Mouse (Mus musculus) forebrain, embryonic 14.5 days (tissue): Measurements from ENCODE around the gene Fzd4. TPM values are rescaled to one million over a fixed set of nuclear protein-coding genes. Genes with fewer than 3 reads are reported as not detected.

Experiments
- ATAC-seq: fragments of 200-750 bp; cut with Nextera tagmentation; 2 replicates; pipeline ENCODE4 v1.8.0; 2017; ENCODE audit warnings: mild to moderate bottlenecking, moderate library complexity
- DNase-seq: peaks from one replicate; pipeline ENCODE4 v3.0.0-alpha.2; 2015; ENCODE audit warnings: low spot score
- H3K27ac ChIP-seq: fragments of 300-500 bp; sonication (generic); 2 replicates; pipeline ENCODE4 v1.5.1; 2014; ENCODE audit warnings: low read depth, mild to moderate bottlenecking, control low read depth, low read length, moderate library complexity
- H3K27me3 ChIP-seq: fragments of 300-500 bp; sonication (generic); replicated peaks from 2 replicates; pipeline ENCODE4 v1.6.1; 2014; ENCODE audit warnings: low read length, control low read depth, mixed read lengths; ENCODE audit not compliant: control insufficient read depth, insufficient read depth
- H3K36me3 ChIP-seq: fragments of 300-500 bp; sonication (generic); 2 replicates; pipeline ENCODE4 v1.6.1; 2014; ENCODE audit warnings: low read length, control low read depth; ENCODE audit not compliant: control insufficient read depth, insufficient read depth
- H3K4me1 ChIP-seq: fragments of 300-500 bp; sonication (generic); 2 replicates; pipeline ENCODE4 v1.6.1; 2014; ENCODE audit warnings: antibody characterized with exemption, low read length, control low read depth; ENCODE audit not compliant: control insufficient read depth, insufficient read depth
- H3K4me2 ChIP-seq: fragments of 300-500 bp; sonication (generic); 2 replicates; pipeline ENCODE4 v1.6.1; 2014; ENCODE audit warnings: mild to moderate bottlenecking, control low read depth, low read length
- H3K4me3 ChIP-seq: fragments of 300-500 bp; sonication (generic); 2 replicates; pipeline ENCODE4 v1.5.1; 2014; ENCODE audit warnings: low read depth, low read length, control low read depth
- H3K9ac ChIP-seq: fragments of 300-500 bp; sonication (generic); 2 replicates; pipeline ENCODE4 v1.6.1; 2014; ENCODE audit warnings: mild to moderate bottlenecking, low read length, control low read depth, moderate library complexity
- H3K9me3 ChIP-seq: fragments of 300-500 bp; sonication (generic); replicated peaks from 2 replicates; pipeline ENCODE4 v1.6.1; 2016; ENCODE audit warnings: low read length, control low read depth, mixed read lengths; ENCODE audit not compliant: control insufficient read depth
- WGBS: fragments of 180-500 bp; shearing (Covaris S2); extraction: QIAGEN DNeasy Blood & Tissue Kit; methylation state at CpG from one replicate; pipeline ENCODE4 v1.1.7; 2014; 5-methylcytosine and 5-hydroxymethylcytosine counted together
- polyA plus RNA-seq: library from polyadenylated mRNA; unstranded; fragments of >200 nt; fragmentation: Nextera tagmentation; extraction: Ambion mirVana; gene quantifications from 2 replicates; pipeline ENCODE4 v1.2.1, GENCODE M21; 2014

Gene Fzd4
- polyA plus RNA-seq, 1 experiment from 2014 or later: 1.6 TPM

DNA sequence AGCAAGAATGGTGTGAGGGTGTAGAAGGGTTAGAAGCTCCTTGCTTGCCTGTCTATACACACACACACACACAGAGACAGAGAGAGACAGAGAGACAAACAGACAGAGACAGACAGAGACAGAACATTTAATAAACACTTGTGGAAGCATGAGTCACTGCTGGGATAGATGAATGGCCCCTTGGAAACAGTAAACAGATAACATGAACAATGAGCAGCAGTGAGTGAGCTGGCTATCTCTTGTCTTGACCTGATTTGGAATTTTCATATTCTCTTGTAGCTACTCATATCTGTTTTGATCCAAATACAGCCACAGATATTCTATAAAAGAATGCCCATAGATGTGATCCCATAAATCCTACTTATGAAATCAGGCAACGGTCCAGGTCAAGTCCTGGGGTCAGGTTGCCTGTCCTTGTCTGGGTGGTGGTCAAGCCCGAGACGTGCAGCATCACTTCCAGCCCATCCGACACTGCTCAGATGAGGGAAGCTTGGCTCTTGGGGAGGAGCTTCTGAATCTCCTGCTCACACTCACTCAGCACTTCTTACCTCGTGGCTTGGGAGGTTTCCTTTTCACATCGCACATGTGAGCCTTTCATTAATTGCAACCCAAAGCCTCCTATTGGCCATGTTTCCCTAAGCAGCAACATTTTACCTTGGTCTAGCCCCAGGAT is 32.4 kb upstream of the Fzd4 start:
- no peak for ATAC-seq
- no peak for DNase-seq
- WGBS: 85% methylated on average over 6 of the region's 6 CpGs
- H3K9me3 ChIP-seq: no peaks in the 10 kb centered on the region
- no peak overlapping the region for H3K4me2 ChIP-seq
- H3K4me3 ChIP-seq: no peak overlapping the region
- no peak overlapping the region for H3K9ac ChIP-seq
- no peaks in the 10 kb centered on the region for H3K27me3 ChIP-seq
- H3K36me3 ChIP-seq: no peaks in the 10 kb centered on the region
- H3K4me1 ChIP-seq: no peaks in the 10 kb centered on the region
- no peak overlapping the region for H3K27ac ChIP-seq

DNA sequence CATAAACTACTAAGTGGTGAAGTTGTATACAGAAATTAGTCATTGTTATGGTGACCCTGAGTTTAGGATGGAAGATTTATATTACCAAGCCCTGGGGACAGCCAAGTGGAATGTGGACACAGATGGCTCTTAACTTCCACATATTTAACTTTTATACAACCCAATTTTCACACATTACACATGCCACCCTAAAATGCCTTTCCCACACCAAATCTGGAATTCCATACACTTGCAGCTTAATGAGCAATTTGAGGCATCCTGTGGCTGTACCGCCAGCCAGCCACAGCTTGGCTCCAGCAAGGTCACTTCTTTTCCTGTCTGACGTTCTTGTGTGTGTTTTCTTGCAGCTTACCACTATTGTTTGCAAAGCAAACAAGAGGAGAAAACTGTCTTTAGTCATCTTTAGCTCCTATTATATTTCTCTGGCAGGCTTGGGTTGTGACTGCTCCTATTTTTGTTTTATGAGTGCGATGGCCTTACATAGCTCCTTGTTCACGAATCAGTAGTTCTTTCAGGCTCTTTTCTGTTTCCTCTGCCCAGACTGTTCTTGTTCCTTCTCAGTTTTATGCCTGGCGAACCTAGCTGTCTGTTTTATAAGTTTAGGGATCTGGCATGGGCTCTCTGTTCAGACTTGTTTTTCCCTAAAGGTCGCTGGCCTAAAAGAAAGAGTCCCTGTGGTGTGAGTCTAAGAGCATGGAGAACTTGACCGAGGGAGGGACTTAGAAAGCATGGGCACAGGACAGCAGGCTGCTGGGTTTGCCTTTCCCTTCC is 23.0 kb upstream of the Fzd4 start:
- no peak for DNase-seq
- no peak for ATAC-seq

DNA sequence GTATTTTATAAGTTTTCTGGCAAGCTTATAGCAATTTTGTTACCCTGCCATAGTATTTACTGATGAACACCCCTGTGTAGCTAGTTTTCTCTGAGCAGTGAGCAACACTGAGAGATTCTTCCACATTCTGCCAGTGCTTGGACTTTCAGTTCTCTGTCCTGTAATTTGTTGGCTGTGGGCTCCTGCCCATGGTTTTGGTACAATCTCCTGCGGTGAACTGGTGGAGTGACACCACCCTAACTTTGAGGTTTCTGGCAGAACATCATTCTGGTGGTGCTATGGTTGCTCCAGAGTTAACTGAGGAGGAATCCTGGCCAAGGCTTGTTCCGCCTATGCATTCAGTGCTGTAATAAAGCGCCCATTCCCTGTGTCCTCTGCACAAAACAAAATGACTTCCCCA is 21.3 kb upstream of the Fzd4 start:
- H3K27me3 ChIP-seq: no peaks in the 10 kb centered on the region
- no peak overlapping the region for H3K4me2 ChIP-seq
- H3K36me3 ChIP-seq: no peaks in the 10 kb centered on the region
- H3K9me3 ChIP-seq: no peaks in the 10 kb centered on the region
- H3K4me3 ChIP-seq: no peak overlapping the region
- no peak overlapping the region for H3K9ac ChIP-seq
- 93% methylated on average over 3 of the region's 3 CpGs for WGBS
- no peak overlapping the region for H3K27ac ChIP-seq
- H3K4me1 ChIP-seq: no peaks in the 10 kb centered on the region
- ATAC-seq (no peak), DNase-seq (no peak)

More for the DNA sequence above, 23.0 kb upstream of the Fzd4 start:
- Histone ChIP-seq H3K9ac (no peak overlapping the region), H3K27ac (no peak overlapping the region), H3K4me2 (no peak overlapping the region), H3K4me1 (no peaks in the 10 kb centered on the region), H3K36me3 (no peaks in the 10 kb centered on the region), H3K9me3 (no peaks in the 10 kb centered on the region), H3K4me3 (no peak overlapping the region), H3K27me3 (no peaks in the 10 kb centered on the region)
- WGBS: 42% methylated on average over 7 of the region's 7 CpGs

DNA sequence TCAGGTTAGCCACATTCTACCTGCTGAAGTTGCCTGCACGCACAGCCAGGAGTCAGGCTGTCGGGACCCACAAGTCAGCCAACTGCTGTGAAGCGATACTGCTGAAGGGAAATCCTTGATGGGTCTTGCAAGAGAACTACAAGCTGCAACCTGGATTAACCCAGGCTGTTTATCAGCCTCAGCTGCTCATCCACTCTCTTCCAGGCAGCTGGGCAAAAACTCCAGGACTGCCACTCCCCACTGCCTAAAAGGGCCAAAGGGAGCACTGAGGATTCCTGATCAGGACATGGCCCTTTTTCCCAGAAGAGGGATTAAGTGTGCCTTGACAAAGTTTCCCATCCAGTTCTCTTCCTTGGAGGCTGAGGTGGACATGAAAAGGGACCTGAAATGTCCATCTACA is 15.2 kb upstream of the Fzd4 start:
- DNase-seq (no peak), ATAC-seq (no peak)
- no peaks in the 10 kb centered on the region for H3K4me1 ChIP-seq
- no peak overlapping the region for H3K27ac ChIP-seq
- H3K4me2 ChIP-seq: no peak overlapping the region
- H3K9ac ChIP-seq: no peak overlapping the region
- no peaks in the 10 kb centered on the region for H3K27me3 ChIP-seq
- no peaks in the 10 kb centered on the region for H3K36me3 ChIP-seq
- no peaks in the 10 kb centered on the region for H3K9me3 ChIP-seq
- no peak overlapping the region for H3K4me3 ChIP-seq
- 85% methylated on average over 3 of the region's 3 CpGs for WGBS

DNA sequence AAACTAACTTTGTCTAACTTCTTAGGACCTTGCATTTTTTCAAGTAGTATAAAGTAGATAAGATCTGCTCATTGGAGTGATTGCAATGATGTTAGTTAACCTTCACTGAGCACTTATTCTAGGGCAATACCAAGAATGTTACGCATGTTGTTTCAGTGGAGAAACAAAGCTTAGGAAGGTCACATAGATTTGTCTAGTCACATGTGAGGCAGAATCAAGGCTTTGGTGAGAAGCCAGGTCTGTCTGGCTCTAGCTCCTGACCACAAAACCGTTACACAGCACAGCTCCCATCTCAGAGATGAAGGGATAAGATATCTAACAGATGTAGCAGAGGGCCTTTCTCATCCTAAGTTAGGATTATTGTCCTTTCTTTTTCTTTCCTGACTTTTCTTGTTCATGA is 13.5 kb upstream of the Fzd4 start:
- no peak overlapping the region for H3K4me3 ChIP-seq
- no peaks in the 10 kb centered on the region for H3K36me3 ChIP-seq
- no peak for DNase-seq
- H3K27me3 ChIP-seq: no peaks in the 10 kb centered on the region
- H3K4me1 ChIP-seq: no peaks in the 10 kb centered on the region
- no peak overlapping the region for H3K4me2 ChIP-seq
- H3K9me3 ChIP-seq: no peaks in the 10 kb centered on the region
- H3K9ac ChIP-seq: no peak overlapping the region
- no peak overlapping the region for H3K27ac ChIP-seq
- 85% methylated on average over 2 of the region's 2 CpGs for WGBS
- no peak for ATAC-seq

DNA sequence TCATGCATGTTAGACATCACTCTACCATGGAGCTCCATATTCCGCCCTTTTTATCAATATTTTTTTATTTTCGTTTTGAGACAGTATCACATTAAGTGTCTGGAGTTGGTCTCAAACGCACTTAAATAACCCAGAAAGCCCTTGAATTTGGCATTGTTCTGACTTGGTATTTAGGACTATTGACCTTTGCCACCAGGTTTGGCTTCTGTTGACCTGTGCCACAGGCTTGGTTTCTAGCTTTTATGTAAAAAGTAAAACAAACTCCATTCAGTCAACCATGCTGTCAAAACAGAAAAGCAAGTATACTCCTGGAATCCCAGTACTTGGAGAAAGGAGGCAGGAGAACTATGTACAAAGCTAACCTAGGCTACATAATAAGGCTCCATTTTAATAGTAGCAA is 12.9 kb upstream of the Fzd4 start:
- 90% methylated on average over 3 of the region's 3 CpGs for WGBS
- no peak for ATAC-seq
- no peak overlapping the region for H3K4me3 ChIP-seq

DNA sequence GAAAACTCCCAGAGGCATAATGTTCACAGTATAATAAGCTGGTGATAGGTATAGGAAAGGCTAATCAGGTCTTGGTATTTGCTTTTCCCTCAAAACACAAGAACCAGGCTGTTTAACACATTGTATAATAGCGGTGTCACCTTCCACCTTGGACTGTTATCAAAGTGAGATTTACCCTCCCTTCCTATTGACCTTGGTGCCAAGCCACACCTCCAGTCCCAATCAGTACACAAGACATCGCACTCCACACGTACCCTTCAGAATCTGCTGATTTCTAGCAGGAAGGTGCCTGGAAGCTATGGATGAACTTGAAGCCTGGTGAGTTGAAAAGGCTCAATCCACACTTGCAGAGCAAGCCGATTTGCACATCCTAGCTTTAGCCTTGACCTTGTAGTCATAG is 12.3 kb upstream of the Fzd4 start:
- DNase-seq: no peak
- 61% methylated on average over 4 of the region's 4 CpGs for WGBS
- ATAC-seq: no peak

More for the DNA sequence above, 12.9 kb upstream of the Fzd4 start:
- H3K36me3 ChIP-seq: no peaks in the 10 kb centered on the region
- no peak overlapping the region for H3K27ac ChIP-seq
- H3K9ac ChIP-seq: no peak overlapping the region
- H3K4me2 ChIP-seq: no peak overlapping the region
- DNase-seq: no peak
- H3K9me3 ChIP-seq: no peaks in the 10 kb centered on the region
- H3K27me3 ChIP-seq: no peaks in the 10 kb centered on the region
- H3K4me1 ChIP-seq: no peaks in the 10 kb centered on the region

DNA sequence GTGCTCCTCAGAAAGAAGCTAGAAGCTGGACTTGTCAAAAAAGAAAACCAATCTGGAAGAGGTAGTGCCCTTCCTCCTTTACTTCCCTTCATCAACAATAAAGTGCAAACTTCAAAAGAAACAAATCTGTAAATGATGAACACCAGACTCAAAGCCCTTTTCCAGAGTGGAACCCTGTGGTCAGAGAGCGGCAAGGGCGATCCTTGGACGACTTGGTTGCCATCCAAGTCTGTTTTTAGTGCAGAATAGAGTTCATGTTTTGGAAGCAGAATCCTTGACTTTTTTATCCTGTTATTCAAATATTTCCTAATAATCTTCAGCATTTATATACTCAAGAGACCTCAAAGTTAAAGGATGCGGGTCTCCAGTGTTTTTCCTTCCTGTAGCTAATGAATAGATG is 11.8 kb upstream of the Fzd4 start:
- no peak overlapping the region for H3K27ac ChIP-seq
- H3K27me3 ChIP-seq: no peaks in the 10 kb centered on the region
- DNase-seq (no peak), ATAC-seq (no peak)
- H3K4me2 ChIP-seq: no peak overlapping the region
- no peak overlapping the region for H3K9ac ChIP-seq
- no peaks in the 10 kb centered on the region for H3K9me3 ChIP-seq
- WGBS: 83% methylated on average over 4 of the region's 4 CpGs
- H3K36me3 ChIP-seq: no peaks in the 10 kb centered on the region
- no peaks in the 10 kb centered on the region for H3K4me1 ChIP-seq
- no peak overlapping the region for H3K4me3 ChIP-seq

More for the DNA sequence above, 12.3 kb upstream of the Fzd4 start:
- H3K4me2 ChIP-seq: no peak overlapping the region
- no peaks in the 10 kb centered on the region for H3K9me3 ChIP-seq
- H3K36me3 ChIP-seq: no peaks in the 10 kb centered on the region
- H3K4me1 ChIP-seq: no peaks in the 10 kb centered on the region
- H3K9ac ChIP-seq: no peak overlapping the region
- no peak overlapping the region for H3K4me3 ChIP-seq
- no peak overlapping the region for H3K27ac ChIP-seq
- no peaks in the 10 kb centered on the region for H3K27me3 ChIP-seq

DNA sequence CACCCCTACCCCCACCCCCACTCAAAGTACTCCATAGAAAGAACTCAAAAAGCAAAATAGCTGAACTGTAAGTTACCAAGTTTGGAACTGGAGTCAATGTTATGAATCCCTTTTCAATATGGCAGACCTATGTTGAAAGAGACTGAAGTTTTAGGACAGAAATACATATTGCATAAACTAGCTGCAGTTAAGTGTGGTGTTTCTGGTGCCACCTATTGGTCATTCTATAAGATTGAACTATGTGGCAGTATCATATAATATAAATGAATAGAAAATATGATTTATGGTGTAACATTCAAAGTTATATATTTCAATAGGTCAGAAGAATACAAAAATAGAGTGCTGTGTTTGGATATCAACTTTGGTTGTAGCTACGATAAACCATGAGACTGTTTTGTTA is 11.3 kb upstream of the Fzd4 start:
- Histone ChIP-seq H3K4me2 (no peak overlapping the region), H3K4me1 (no peaks in the 10 kb centered on the region), H3K27ac (no peak overlapping the region), H3K36me3 (no peaks in the 10 kb centered on the region), H3K9me3 (no peaks in the 10 kb centered on the region), H3K9ac (no peak overlapping the region), H3K4me3 (no peak overlapping the region), H3K27me3 (no peaks in the 10 kb centered on the region)
- WGBS: 98% methylated on average over 1 of the region's 1 CpGs
- ATAC-seq (no peak), DNase-seq (no peak)
